Mouse (Mus musculus) gonadal fat pad, adult 2 months (tissue): ENCODE measurements around the gene Nfkbie. TPM values are rescaled to one million over a fixed set of nuclear protein-coding genes. Genes with fewer than 3 reads are reported as not detected.

Source experiments
- DNase-seq: peaks from one replicate; pipeline ENCODE4 v3.0.0-alpha.2; 2012; ENCODE audit warnings: low read depth
- polyA plus RNA-seq: library from polyadenylated mRNA; depleted of rRNA; stranded (reverse); fragments of >200 nt; gene quantifications from 2 replicates; pipeline ENCODE4 v1.2.3, GENCODE M21; 2012

Gene Nfkbie
- polyA plus RNA-seq, 1 experiment = 5.0 TPM

DNA sequence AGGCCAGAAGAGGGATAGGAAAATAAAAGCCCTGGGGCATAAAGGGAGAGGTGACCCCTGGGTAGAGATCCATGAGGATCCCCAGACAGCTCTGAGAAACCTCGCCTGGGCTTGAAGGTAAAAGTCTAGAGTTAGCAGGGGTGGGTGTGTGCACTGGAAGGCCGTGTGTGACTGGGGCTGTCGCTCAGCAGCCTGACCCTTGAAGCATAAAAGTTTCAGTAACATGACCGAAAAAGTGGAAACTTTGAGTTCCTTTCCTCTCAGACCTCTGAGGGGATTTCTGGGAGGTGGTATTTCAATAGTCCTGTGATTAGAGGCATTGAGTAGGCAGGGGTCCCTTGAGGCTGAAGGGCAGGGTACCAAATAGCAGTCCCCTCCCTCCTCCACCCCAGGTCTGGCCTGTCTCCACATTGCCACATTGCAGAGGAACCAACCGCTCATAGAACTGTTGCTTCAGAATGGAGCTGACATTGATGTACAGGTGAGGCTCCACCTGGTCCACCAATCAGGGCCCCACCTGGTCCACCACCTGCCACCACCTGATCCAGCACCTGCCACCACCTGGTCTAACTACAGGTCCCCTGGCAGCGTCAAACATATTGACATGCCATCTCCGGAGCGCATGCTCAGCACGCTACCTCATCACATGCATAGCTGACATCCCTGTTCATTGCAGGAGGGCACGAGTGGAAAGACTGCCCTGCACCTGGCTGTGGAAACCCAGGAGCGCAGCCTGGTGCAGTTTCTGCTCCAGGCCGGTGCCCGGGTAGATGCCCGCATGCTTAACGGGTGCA, 4.4 kb downstream of the Nfkbie start:
- DNase-seq = no peak

DNA sequence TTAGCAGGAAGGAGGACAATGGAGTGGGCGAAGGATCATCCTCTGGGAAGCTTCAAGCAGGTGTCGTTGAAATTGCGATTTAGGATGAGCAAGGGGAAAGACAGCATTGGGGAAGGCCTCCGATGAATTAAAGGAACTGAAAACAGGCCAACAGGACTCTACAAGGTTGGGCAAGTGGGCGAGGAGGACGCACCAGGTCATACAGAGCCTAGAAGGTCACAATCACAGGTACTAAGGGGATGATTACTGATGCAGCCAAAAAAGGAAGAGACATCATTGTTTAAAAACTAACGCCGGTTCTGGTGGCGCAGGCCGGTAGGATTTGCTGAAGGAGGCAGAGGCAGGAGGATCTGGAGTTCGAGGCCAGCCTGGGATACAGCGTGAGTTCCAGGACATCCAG, 7.7 kb downstream of the Nfkbie start:
- no peak for DNase-seq

DNA sequence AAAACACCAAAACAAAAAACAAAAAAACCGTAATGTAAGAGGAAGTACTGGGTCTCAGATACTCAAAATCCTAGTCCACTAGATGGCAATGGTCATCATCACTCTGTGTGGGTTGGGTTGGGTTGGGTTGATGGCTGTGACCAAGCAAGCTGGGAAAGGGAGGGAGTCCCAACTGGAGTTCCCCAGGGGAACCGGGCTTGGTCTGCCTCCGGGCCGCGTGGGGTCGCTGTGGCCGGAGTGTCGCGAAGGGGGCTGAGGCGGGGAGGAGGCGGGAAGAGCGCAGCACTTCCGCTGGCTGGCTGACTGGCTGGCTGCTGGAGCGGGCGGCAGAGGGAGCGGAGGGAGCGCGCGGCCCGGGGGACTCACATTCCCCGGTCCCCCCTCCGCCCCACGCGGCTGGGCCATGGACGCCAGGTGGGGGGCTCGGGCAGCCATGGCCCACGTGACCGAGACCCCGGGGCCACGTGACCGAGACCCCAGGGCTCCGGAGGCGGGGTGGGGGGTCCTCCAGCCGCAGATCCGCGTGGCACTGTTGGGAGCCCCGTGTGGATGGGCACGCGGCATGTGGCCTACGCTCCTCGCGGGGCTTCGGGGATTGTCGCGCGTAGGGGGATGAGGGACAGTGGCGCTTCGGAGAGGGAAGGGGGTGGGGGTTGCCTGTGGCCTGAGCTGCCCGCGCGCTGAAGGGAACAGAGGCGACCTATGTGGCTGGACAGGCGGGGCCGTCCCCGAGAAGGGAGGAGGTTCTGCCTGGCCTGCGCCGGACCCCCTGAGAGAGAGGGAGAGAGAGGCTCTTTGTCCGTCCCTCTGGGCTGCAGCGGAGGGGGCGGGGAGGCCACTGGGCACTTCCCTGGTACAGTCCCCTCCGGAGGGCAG, 8.4 kb downstream of the Nfkbie start, which contains the start of gene Slc35b2:
Gene Slc35b2 (plus strand): TSS at position 220 of the 876 bp plus-strand sequence.
- DNase-seq = no peak

DNA sequence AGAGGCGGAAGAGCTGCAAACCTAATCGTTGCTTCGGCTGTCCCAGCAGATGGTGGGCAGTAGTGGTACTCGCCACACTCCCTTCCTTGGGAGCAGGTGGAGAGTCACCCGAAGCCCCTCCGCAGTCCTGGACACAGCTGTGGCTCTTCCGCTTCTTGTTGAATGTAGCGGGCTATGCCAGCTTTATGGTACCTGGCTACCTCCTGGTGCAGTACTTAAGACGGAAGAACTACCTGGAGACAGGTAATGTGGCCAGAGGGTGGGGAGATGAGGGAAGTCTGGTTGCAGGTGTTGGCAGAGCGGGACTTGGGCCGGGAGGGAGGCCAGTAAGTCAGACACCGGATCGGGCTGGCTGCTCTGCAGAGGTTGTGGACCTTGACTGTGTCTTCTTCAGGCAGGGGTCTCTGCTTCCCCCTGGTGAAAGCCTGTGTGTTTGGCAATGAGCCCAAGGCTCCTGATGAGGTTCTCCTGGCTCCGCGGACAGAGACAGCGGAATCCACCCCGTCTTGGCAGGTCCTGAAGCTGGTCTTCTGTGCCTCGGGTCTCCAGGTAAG, 9.1 kb downstream of the Nfkbie start:
- DNase-seq = no peak

DNA sequence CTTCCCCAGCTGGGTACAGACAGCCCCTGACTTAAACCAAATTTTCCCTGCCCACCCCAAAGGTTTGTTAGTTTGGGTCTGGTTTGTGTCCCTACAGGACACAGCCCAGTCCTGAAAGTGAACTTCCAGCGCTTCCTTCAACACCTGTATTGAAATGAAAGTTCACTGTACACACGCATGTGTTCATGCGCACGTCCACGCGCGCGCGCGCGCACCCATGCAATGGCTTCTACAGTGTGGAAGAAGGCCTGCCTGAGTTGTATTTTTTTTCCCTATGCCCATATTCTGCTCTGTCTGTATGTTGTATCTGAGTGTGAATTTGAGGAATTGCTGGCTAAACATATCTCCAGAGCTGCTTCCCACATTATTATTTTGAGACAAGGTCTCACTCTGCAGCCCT, 9.6 kb downstream of the Nfkbie start:
- no peak for DNase-seq

DNA sequence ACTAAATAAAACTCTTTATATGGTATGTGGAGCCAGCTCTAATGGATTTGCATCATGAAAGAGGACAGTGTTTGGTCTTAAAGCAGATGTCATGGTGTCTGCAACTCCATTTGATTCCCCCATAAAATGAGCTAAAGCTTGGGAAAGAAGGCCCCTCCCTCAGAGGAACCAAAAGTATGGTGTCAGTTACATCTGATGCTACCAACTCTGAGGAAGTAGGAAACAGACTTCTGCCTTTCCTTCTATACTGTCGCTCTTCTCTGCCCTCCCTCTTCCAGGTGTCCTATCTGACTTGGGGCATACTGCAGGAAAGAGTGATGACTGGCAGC, 10.5 kb downstream of the Nfkbie start:
- no peak for DNase-seq

DNA sequence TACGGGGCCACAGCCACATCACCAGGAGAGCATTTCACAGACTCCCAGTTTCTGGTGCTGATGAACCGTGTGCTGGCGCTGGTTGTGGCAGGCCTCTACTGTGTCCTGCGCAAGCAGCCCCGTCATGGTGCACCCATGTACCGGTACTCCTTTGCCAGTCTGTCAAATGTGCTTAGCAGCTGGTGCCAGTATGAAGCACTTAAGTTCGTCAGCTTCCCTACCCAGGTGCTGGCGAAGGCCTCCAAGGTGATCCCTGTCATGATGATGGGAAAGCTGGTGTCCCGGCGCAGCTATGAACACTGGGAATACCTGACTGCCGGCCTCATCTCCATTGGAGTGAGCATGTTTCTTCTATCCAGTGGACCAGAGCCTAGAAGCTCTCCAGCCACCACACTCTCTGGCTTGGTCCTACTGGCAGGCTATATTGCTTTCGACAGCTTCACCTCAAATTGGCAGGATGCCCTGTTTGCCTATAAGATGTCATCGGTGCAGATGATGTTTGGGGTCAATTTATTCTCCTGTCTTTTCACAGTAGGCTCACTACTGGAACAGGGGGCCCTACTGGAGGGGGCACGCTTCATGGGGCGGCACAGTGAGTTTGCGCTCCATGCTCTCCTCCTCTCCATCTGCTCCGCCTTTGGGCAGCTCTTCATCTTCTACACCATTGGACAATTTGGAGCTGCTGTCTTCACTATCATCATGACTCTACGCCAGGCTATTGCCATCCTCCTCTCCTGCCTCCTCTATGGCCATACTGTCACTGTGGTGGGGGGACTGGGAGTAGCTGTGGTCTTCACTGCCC, 11.1 kb downstream of the Nfkbie start:
- no peak for DNase-seq

DNA sequence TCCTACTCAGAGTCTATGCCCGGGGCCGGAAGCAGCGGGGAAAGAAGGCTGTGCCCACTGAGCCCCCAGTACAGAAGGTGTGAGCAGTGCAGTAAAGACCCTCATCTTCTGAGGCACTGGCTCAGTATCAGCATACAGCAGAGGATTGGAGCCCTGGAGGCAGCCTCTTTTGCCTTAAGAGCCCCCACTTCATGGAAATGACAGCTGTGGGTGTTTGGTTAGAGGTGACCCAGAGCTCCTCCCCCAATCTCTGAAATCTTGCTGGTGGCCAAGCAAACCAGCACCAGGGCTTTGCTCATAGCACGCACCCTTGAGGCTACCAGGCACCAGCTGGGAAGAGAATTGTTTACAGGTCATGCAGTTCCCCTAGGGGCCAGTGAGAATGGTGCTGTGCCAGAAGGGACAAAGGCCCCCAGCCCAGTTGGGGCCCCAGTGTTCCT, 11.7 kb downstream of the Nfkbie start:
- DNase-seq = no peak

DNA sequence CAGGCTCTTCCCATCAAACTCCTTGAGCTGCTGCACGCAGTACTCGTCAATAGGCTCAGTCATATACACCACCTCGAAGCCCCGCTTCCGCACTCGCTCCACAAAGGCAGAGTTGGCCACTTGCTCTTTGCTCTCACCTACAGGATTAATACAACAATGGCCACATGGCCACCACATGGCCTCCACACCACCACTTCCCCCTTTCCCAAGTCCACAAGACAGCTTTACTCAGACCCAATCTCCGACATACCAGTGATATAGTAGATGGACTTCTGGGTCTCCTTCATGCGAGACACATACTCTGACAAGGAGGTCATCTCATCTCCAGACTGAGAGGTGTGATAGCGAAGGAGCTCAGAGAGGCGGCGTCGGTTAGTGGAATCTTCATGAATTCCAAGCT, 13.5 kb downstream of the Nfkbie start:
- DNase-seq = no peak

DNA sequence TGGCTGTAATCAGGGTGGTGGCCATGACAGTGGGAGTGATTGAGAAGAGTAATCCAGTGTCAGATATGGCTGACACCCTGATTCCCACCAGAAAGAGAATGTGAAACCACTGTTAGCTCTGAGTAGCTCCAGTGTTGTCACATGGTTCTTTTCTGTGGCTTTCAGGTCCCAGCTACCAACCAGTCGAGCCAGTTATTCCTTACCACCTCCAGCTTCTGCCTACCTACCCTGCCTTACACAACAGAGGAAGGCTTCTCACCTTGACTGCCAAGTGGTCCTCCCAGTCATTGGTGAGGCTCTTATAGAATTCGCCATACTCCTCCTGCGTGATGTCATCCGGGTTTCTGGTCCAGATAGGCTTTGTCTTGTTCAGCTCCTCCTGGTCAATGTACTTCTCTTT, 14.5 kb downstream of the Nfkbie start:
- DNase-seq = no peak

DNA sequence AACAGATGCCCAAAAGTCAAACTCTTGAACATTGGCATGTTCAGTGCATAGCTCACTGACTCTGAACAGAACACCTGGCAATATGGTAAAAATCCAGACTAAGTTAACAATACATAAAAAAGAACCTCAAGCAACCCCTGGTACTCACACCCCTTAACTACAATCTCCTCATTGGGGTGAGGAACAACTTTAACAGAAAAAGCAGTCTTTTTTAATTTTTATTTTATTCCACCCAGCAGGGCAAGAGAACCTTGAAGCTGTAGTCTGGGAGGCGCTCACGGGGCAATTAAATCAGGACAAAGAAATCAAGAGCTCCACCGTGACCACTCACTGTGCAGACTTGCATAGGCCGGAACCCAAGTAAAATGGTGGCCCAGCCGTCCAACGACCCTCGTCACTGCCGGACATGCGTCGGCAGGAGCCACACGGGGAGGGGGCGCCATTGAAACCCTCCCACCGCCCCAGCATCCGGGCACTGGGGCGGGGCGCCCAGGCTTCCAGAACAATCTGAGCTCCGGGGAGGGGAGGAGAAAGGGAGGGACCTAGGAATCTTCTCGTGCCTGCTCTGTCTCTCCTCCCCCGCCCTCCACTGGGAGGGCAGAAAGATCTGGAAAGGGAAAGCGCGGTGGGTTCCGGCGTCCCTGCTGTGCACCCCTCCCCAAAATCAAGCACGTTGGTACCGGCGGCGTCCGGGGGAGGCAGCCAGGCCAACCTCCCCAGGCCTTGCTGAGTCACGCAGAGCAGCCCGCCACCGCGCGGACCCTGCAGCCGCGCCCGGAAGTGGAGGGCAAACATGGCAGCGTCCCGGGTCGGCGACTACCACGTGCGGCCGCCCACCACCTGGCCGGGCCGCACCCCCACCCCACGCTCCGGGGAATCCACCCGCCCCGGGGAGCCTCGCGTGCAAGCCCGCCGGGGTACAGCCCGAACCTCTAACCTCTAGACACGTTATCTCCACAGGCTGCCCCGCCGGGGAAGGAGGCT, 16.9 kb downstream of the Nfkbie start:
- DNase-seq = no peak

DNA sequence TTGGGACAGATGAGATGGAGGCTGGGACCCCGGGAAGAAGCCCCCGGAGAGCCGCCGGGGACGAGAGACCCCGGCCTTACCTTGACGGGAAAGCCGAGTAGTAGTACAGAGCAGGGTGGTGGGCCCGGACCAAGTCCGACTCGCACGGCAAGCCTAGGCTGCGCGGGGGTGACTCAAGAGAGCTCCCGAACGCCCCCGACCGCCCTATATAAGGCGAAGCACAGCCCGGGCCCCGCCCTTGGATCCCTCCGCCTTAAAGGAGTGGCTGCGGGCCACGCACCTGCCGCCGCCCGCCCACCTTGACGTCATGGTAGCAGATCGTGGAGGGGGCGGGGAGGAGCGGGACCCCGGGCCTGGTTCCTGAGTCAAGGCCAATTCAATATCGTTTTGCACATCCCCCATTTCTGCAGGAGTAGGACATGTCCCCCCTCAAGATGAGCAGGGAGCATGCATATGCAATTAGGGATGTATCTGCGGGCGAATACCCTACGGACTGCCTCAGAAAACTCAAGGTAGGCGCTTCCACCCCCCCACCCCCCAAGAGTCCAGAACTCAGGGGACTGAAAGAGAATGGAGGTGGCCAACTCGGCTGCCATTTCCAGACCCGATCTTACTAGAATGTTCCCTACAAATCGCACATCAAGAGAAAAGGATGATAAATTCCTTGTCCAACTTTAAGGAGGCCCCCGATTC, 17.7 kb downstream of the Nfkbie start, which contains the start of gene Hsp90ab1:
Gene Hsp90ab1 (minus strand): TSS at position 185 of the 693 bp plus-strand sequence.
- no peak for DNase-seq

DNA sequence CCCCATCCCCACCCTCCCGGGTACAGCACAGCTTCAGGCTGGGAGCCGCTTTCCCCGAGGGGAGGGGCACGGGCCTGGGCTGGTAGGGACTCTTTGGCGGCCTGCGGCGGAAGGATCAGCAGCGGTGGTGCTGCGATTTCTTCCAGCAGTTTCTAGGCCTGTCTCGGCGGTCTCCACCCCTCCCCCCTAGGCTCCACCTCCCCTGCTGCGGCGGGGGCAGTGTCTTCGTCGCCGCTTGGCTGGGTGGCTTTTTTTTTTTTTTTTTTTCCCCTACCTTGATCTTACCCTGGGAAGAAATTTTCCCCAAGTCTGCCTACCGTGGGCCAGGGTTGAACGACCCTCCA, 18.2 kb downstream of the Nfkbie start:
- no peak for DNase-seq

DNA sequence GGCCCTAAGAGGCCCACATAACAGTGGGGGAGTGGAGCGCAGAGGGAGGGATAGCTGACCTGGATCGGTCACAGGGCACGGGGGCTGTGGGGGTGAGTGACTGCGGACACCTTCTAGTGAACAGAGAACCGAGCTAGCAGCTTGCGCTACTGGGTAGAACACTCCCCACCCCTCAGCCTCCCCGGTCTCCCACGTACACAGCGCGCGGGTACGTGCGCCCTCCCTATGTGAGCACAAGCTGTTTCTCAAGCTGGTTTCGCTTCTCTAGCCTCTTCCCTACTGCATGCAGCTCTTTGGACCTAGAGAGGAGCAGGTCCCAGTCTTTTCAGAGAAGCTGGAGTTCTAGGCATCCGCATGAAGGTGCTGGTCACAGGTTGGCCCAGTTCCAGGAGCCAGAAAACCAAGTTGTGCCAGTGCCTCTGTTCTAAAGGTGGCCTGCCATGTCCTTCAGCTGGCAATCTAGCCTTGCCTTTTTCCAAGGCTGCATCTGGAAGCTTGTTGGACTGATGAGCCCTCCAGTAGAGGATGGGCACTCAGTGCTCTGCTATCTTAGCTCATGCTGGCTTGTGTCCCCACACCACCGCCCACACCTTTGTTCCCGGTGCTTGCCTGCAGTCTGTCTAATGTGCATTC, 18.7 kb downstream of the Nfkbie start:
- no peak for DNase-seq

DNA sequence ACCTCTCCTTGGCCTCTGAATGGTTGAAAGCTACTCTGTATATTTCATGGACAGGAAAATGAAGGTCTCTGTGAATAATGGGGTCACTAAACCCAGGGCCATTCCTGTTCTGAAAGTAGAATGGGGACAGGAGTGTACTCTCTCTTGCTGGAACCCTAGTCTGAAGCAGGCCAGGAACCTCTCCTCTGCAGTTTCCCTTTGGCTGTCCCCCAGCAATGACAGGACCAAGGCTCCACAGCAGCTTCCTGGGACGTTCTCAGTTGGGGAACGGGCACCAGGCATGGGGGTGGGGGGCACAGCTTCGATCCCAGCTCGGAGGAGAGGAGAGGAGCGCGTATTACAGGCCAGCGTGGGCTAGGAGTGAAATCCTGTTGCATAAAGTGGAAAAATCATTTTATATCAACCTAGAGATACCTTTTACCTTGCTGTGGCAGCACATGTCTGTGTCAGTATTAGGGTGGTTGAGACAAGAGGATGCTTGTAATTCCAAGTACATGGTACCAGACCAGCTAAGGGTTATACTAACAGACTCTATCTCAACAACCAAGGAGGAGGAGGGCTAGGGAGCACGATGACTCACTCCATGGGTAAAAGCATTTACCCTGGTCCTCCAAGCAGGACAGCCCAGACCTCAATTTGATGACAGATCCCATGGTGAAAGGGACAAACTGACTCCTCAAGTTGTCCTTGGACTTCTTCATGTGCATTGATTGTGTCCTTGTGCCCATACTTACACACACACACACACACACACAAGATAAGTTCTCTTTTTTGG, 19.8 kb downstream of the Nfkbie start:
- DNase-seq = no peak

DNA sequence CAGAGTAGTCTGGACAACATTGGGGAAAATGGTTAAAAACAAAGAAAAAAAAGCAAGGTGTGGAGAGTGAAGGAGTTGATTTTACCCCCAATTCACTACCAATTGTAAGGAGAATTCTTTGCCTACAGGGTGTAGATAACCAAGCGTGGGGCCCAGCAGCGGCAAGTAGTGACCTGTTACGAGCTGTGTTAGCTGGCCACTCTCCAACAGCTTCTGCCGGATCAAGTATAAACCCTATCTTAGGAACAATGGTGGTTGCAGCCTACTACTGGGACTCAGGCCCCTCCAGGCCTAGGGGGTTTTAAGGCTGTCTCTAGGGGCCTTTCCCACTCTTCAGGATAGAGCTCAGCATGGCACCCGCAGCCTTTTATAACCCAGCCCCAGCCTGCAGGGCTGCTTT, 22.7 kb downstream of the Nfkbie start:
- DNase-seq = no peak

DNA sequence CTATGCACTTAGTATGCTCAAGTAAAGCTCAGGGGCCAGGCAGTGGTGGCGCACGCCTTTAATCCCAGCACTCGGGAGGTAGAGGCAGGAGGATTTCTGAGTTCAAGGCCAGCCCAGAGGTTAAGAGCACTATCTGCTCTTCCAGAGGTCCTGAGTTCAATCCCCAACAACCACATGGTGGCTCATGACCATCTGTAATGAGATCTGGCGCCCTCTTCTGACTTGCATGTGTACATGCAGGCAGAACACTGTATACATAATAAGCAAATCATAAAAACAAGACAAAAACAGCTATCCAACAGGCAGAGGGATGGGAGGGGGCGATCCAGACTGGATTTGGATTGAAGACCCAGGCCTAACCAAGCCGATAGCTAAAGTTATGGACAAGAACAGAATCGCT, 23.3 kb downstream of the Nfkbie start:
- no peak for DNase-seq

DNA sequence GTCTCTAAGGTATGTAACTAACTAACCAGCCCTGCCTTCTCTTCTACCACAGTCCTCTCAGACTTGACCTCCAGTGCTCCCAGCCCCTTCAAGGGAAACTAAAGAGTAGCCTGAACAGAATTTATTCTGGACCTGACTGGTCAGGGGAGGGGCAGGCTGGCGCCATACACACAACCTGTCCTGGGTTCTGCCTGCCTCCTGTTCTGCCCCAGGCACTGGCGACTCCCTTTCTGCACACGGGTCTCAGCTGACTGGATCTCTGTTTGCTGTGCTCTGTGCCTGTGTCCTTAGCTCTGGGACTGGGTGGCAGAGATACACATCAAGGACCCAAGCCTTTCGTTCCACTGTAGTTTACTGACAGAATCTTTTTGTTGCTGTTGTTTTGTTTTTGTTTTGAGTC, 24.1 kb downstream of the Nfkbie start:
- DNase-seq = no peak

DNA sequence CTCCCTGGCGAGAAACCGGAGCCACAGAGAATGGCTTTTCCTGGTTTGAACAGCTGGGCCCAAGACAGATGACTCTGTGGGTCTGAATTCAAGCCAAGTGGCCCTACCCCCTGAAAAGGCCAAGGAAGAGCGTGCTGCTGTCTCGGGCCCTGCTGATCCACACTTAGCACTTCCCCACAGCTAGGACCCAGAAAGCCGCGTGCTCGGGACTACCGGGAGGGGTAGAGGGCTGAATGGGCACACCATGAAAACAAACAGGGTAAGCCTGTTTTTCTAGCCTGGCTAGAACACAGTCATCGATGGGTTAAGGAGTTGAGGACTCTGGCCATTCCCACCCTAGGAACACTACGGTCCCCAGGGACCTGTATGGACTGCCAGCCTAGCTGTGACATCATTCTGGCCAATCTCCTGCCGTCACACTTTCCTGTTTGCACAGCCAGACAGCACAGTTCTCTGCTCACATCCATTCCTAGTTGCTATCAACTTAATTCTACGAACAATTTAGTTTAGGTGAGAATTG, 25.5 kb downstream of the Nfkbie start:
- no peak for DNase-seq
